Mouse (Mus musculus): ENCODE data around the gene Rasal3. TPM values are rescaled to one million over a fixed set of nuclear protein-coding genes. Genes with fewer than 3 reads are reported as not detected.

The Rasal3 gene
- polyA plus RNA-seq (2012; rRNA removed), result 157 and 183 TPM in 2 replicates

GRCm38 (mm10) chr17:32403417-32403816, at the start of gene Rasal3:
Gene Rasal3, minus strand, starts transcription at chr17:32403583.
- peak; percentile 55 for TF ChIP-seq POLR2A (IDR thresholded peaks at IDR 0.05; ENCODE audit: low read depth, low read length)
- TF ChIP-seq CTCF (IDR thresholded peaks at IDR 0.05; ENCODE audit: extremely low read depth, insufficient read depth, insufficient read length, insufficient replicate concordance), result no peak
- Histone ChIP-seq H3K27me3 (ENCODE audit: control insufficient read depth, insufficient read depth, low read length) (no peaks in the 10 kb centered on the region), H3K4me1 (ENCODE audit: control insufficient read depth, insufficient read depth, insufficient read length) (peaks cover 3% of the 10 kb centered on the region; the same call in 1 of the 2 replicates), H3K4me3 (ENCODE audit: extremely low read depth, insufficient read depth, insufficient read length) (peak within 1 kb of the TSS; percentile 92), H3K36me3 (ENCODE audit: control insufficient read depth, insufficient read depth, low read length) (peaks cover 5% of the 10 kb centered on the region), H3K27ac (ENCODE audit: insufficient read depth, low read length) (peak within 1 kb of the TSS; percentile 95)
- 4% methylated on average over 8 of the region's 8 CpGs for WGBS
- DNase-seq (ENCODE audit: low read depth in 1 of 2, low spot score in 2 of 2), result peak; percentile 67 to 70

GRCm38 (mm10) chr17:32452482-32452881, 49.1 kb upstream of the Rasal3 start, which contains the start of gene Cyp4f39:
Gene Cyp4f39, plus strand, starts transcription at chr17:32452723.
- WGBS, result 9% methylated on average over 19 of the region's 19 CpGs
- Histone ChIP-seq H3K4me1 (ENCODE audit: control insufficient read depth, insufficient read depth, insufficient read length) (no peaks in the 10 kb centered on the region), H3K36me3 (ENCODE audit: control insufficient read depth, insufficient read depth, low read length) (no peaks in the 10 kb centered on the region), H3K4me3 (ENCODE audit: extremely low read depth, insufficient read depth, insufficient read length) (no peak within 1 kb of the TSS), H3K27ac (ENCODE audit: insufficient read depth, low read length) (no peak within 1 kb of the TSS), H3K27me3 (ENCODE audit: control insufficient read depth, insufficient read depth, low read length) (no peaks in the 10 kb centered on the region)
- TF ChIP-seq POLR2A (IDR thresholded peaks at IDR 0.05; ENCODE audit: low read depth, low read length) (no peak), CTCF (IDR thresholded peaks at IDR 0.05; ENCODE audit: extremely low read depth, insufficient read depth, insufficient read length, insufficient replicate concordance) (no peak)
- no peak for DNase-seq (ENCODE audit: low read depth in 1 of 2, low spot score in 2 of 2)

DNA sequence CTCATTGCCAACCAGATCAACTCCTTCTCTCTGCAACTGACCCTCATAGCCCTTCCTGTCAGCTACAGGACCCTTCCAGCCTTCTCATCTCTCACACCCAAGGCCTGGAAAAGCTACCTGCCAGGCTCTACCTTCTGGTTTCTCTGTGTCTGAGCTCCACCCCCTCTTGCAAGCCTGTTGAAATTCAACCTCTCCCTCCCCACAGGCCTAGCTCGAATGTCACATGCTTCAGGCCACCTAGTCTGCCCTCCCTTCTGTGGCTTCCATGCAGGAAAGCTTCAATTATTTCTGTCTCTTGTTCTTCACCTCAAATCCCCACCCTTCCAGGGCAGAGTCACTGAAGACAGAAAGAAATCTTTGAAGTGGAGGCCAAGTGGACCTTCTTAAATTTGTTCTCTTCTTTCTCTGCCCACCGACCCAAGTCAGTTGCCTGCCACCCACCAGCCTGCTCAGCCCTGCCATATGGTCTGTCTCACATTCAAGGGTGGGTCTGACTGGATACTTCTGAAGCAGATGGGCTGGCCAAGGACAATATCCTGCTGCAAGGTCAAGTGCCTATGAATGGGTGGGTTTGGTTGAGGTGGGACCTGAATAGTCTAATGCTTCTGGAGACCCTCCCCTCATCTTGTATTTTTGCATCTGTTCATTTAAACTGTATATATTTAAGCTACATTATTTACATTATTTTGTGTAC, 47.6 kb upstream of the Rasal3 start:
- Histone ChIP-seq H3K36me3 (ENCODE audit: control insufficient read depth, insufficient read depth, low read length) (no peaks in the 10 kb centered on the region), H3K4me1 (ENCODE audit: control insufficient read depth, insufficient read depth, insufficient read length) (no peaks in the 10 kb centered on the region), H3K27ac (ENCODE audit: insufficient read depth, low read length) (no peak overlapping the region), H3K4me3 (ENCODE audit: extremely low read depth, insufficient read depth, insufficient read length) (no peak overlapping the region), H3K27me3 (ENCODE audit: control insufficient read depth, insufficient read depth, low read length) (no peaks in the 10 kb centered on the region)
- WGBS, result 36% methylated on average over 2 of the region's 2 CpGs
- no peak for DNase-seq (ENCODE audit: low read depth in 1 of 2, low spot score in 2 of 2)
- no peak for TF ChIP-seq CTCF (IDR thresholded peaks at IDR 0.05; ENCODE audit: extremely low read depth, insufficient read depth, insufficient read length, insufficient replicate concordance)
- TF ChIP-seq POLR2A (IDR thresholded peaks at IDR 0.05; ENCODE audit: low read depth, low read length), result no peak

- no peak for DNase-seq (ENCODE audit: low read depth in 1 of 2, low spot score in 2 of 2)
- Histone ChIP-seq H3K4me3 (ENCODE audit: extremely low read depth, insufficient read depth, insufficient read length) (no peak overlapping the region), H3K27me3 (ENCODE audit: control insufficient read depth, insufficient read depth, low read length) (no peaks in the 10 kb centered on the region), H3K27ac (ENCODE audit: insufficient read depth, low read length) (no peak overlapping the region), H3K4me1 (ENCODE audit: control insufficient read depth, insufficient read depth, insufficient read length) (no peaks in the 10 kb centered on the region), H3K36me3 (ENCODE audit: control insufficient read depth, insufficient read depth, low read length) (no peaks in the 10 kb centered on the region)
- 94% methylated on average over 1 of the region's 1 CpGs for WGBS
- no peak for TF ChIP-seq POLR2A (IDR thresholded peaks at IDR 0.05; ENCODE audit: low read depth, low read length)
- no peak for TF ChIP-seq CTCF (IDR thresholded peaks at IDR 0.05; ENCODE audit: extremely low read depth, insufficient read depth, insufficient read length, insufficient replicate concordance)
Measured at GRCm38 (mm10) chr17:32449042-32449441, 45.7 kb upstream of the Rasal3 start.

GRCm38 (mm10) chr17:32447195-32447594, 43.8 kb upstream of the Rasal3 start:
- H3K4me3 ChIP-seq (ENCODE audit: extremely low read depth, insufficient read depth, insufficient read length), result no peak overlapping the region
- TF ChIP-seq CTCF (IDR thresholded peaks at IDR 0.05; ENCODE audit: extremely low read depth, insufficient read depth, insufficient read length, insufficient replicate concordance), result no peak
- no peak for TF ChIP-seq POLR2A (IDR thresholded peaks at IDR 0.05; ENCODE audit: low read depth, low read length)
- no peaks in the 10 kb centered on the region for H3K36me3 ChIP-seq (ENCODE audit: control insufficient read depth, insufficient read depth, low read length)
- no peaks in the 10 kb centered on the region for H3K4me1 ChIP-seq (ENCODE audit: control insufficient read depth, insufficient read depth, insufficient read length)
- DNase-seq (ENCODE audit: low read depth in 1 of 2, low spot score in 2 of 2), result no peak
- H3K27me3 ChIP-seq (ENCODE audit: control insufficient read depth, insufficient read depth, low read length), result no peaks in the 10 kb centered on the region
- H3K27ac ChIP-seq (ENCODE audit: insufficient read depth, low read length), result no peak overlapping the region

GRCm38 (mm10) chr17:32445016-32445415, 41.6 kb upstream of the Rasal3 start:
- no peaks in the 10 kb centered on the region for H3K36me3 ChIP-seq (ENCODE audit: control insufficient read depth, insufficient read depth, low read length)
- H3K4me3 ChIP-seq (ENCODE audit: extremely low read depth, insufficient read depth, insufficient read length), result no peak overlapping the region
- no peaks in the 10 kb centered on the region for H3K4me1 ChIP-seq (ENCODE audit: control insufficient read depth, insufficient read depth, insufficient read length)
- H3K27me3 ChIP-seq (ENCODE audit: control insufficient read depth, insufficient read depth, low read length), result no peaks in the 10 kb centered on the region
- TF ChIP-seq CTCF (IDR thresholded peaks at IDR 0.05; ENCODE audit: extremely low read depth, insufficient read depth, insufficient read length, insufficient replicate concordance) (no peak), POLR2A (IDR thresholded peaks at IDR 0.05; ENCODE audit: low read depth, low read length) (no peak)
- no peak overlapping the region for H3K27ac ChIP-seq (ENCODE audit: insufficient read depth, low read length)
- DNase-seq (ENCODE audit: low read depth in 1 of 2, low spot score in 2 of 2), result no peak
- 73% methylated on average over 5 of the region's 5 CpGs for WGBS

DNA sequence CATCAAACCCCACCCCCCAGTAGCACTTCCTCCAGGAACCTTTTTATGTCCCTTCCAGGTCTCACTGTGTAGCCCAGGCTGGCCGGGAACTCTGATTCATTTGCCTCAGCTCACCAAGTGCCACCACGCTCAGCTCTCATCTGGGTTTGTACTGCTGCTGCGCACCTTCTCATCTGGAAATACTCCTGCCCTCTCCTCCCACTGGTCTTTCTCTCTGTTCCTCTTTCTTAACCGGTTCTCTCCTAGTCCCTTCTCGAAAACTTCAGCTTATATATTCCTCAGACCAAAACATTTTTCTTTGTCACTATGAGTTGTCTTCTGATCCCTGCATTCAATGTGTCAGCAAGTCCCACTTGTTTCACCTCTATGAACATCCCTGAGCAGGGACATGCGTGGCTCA, 39.9 kb upstream of the Rasal3 start:
- TF ChIP-seq POLR2A (IDR thresholded peaks at IDR 0.05; ENCODE audit: low read depth, low read length), result no peak
- TF ChIP-seq CTCF (IDR thresholded peaks at IDR 0.05; ENCODE audit: extremely low read depth, insufficient read depth, insufficient read length, insufficient replicate concordance), result no peak
- no peak for DNase-seq (ENCODE audit: low read depth in 1 of 2, low spot score in 2 of 2)
- H3K36me3 ChIP-seq (ENCODE audit: control insufficient read depth, insufficient read depth, low read length), result no peaks in the 10 kb centered on the region
- H3K4me3 ChIP-seq (ENCODE audit: extremely low read depth, insufficient read depth, insufficient read length), result no peak overlapping the region
- H3K27ac ChIP-seq (ENCODE audit: insufficient read depth, low read length), result no peak overlapping the region
- WGBS, result 32% methylated on average over 6 of the region's 6 CpGs
- no peaks in the 10 kb centered on the region for H3K4me1 ChIP-seq (ENCODE audit: control insufficient read depth, insufficient read depth, insufficient read length)
- no peaks in the 10 kb centered on the region for H3K27me3 ChIP-seq (ENCODE audit: control insufficient read depth, insufficient read depth, low read length)
